ENCODE assay signal across 8 mouse cellular contexts in the genomic region with DNA sequence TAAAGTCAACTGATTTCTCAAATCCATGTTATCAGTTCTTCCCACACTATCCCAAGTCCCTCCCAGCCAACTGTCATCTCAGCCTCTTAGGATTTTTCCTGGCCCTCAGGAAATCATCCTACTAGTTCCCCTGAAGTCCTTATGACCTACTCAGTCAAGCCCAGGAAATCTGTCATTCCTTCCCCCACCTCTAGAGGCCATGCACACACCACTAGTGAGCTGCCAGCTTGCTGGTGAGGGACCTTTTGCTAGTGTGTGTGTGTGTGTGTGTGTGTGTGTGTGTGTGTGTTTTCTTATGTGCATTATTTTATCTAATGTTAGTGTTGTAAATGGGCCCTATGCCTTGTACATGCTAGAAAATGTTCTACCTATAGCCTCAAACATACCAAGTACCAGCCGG. TPM values are rescaled to one million over a fixed set of nuclear protein-coding genes. Genes with fewer than 3 reads are reported as not detected.
DNase-seq lines count a peak whose midpoint lies in the region; ATAC-seq and TF ChIP-seq lines count a peak whose summit lies in the region.

No protein-coding gene starts in this region.

- WGBS in hindbrain, embryonic 10.5 days: 100% methylated on average over 1 of the region's 1 CpGs
- 95% methylated on average over 1 of the region's 1 CpGs for WGBS in hindbrain, embryonic 13.5 days
- WGBS in heart, postnatal 0 days: 96% methylated on average over 1 of the region's 1 CpGs

- TF ChIP-seq CTCF in MEL (IDR thresholded peaks at IDR 0.05 in 2 of 3, conservative IDR thresholded peaks at IDR 0.05 in 1 of 3; ENCODE audit: control insufficient read depth in 1 of 3, insufficient read depth in 1 of 3, low read depth in 2 of 3, low read length in 3 of 3, poor library complexity in 1 of 3, severe bottlenecking in 1 of 3): peak; percentile 58 to 82 (median 75)
- TF ChIP-seq CTCF in heart, postnatal 0 days (IDR thresholded peaks at IDR 0.05; ENCODE audit: low read depth): peak; percentile 77

- no peak for TF ChIP-seq EP300 in MEL (IDR thresholded peaks at IDR 0.05; ENCODE audit: low read depth in 1 of 2, low read length in 2 of 2)
- no peak for TF ChIP-seq EP300 in heart, postnatal 0 days (IDR thresholded peaks at IDR 0.05; ENCODE audit: low read depth)

- H3K27ac ChIP-seq in hindbrain, embryonic 10.5 days: no peak overlapping the region
- H3K27ac ChIP-seq in hindbrain, embryonic 13.5 days: no peak overlapping the region
- no peak overlapping the region for H3K27ac ChIP-seq in MEL (ENCODE audit: control insufficient read depth, low read depth, low read length)
- H3K27ac ChIP-seq in heart, postnatal 0 days (ENCODE audit: low read depth): no peak overlapping the region

- peaks cover 5% of the 10 kb centered on the region; the same call in 1 of the 2 replicates for H3K27me3 ChIP-seq in hindbrain, embryonic 10.5 days (ENCODE audit: insufficient read depth, poor library complexity, severe bottlenecking)
- H3K27me3 ChIP-seq in hindbrain, embryonic 13.5 days: 0 out of 2 replicates have a peak, but pooled peaks cover 2% of the 10 kb centered on the region
- H3K27me3 ChIP-seq in MEL (ENCODE audit: control insufficient read depth in 1 of 2, insufficient read depth in 2 of 2, low read length in 2 of 2): no peaks in the 10 kb centered on the region
- H3K27me3 ChIP-seq in heart, postnatal 0 days (ENCODE audit: control insufficient read depth, insufficient read depth, low read length): no peaks in the 10 kb centered on the region

- peaks cover 42% of the 10 kb centered on the region for H3K4me1 ChIP-seq in hindbrain, embryonic 10.5 days (replicated peaks)
- peaks cover 41% of the 10 kb centered on the region for H3K4me1 ChIP-seq in hindbrain, embryonic 13.5 days (replicated peaks)
- H3K4me1 ChIP-seq in MEL (ENCODE audit: control insufficient read depth in 1 of 2, insufficient read depth in 2 of 2, low read length in 2 of 2): peaks cover 0 to 17% of the 10 kb centered on the region in 2 experiments; a peak in 2 of 4 replicates
- H3K4me1 ChIP-seq in heart, postnatal 0 days (ENCODE audit: control insufficient read depth, insufficient read depth): peaks cover 20% of the 10 kb centered on the region; the same call in 1 of the 2 replicates

- no peak overlapping the region for H3K9ac ChIP-seq in hindbrain, embryonic 13.5 days
- H3K9ac ChIP-seq in MEL (ENCODE audit: control insufficient read depth, low read depth, low read length, poor library complexity, severe bottlenecking): no peak overlapping the region
- H3K9ac ChIP-seq in heart, postnatal 0 days (replicated peaks; ENCODE audit: low read depth, low read length): no peak overlapping the region

- H3K9me3 ChIP-seq in hindbrain, embryonic 10.5 days: no peaks in the 10 kb centered on the region
- no peaks in the 10 kb centered on the region for H3K9me3 ChIP-seq in hindbrain, embryonic 13.5 days
- no peaks in the 10 kb centered on the region for H3K9me3 ChIP-seq in MEL (replicated peaks; ENCODE audit: insufficient read depth, low read length)
- H3K9me3 ChIP-seq in heart, postnatal 0 days (replicated peaks; ENCODE audit: control insufficient read depth, low read length): no peaks in the 10 kb centered on the region

- no peak overlapping the region for H3K4me2 ChIP-seq in hindbrain, embryonic 13.5 days
- no peak overlapping the region for H3K4me2 ChIP-seq in heart, postnatal 0 days (ENCODE audit: low read depth, low read length)

- no peak overlapping the region for H3K4me3 ChIP-seq in hindbrain, embryonic 10.5 days
- no peak overlapping the region for H3K4me3 ChIP-seq in hindbrain, embryonic 13.5 days
- H3K4me3 ChIP-seq in MEL (ENCODE audit: control insufficient read depth in 1 of 2, insufficient read depth in 1 of 2, low read depth in 2 of 2, low read length in 2 of 2): no peak overlapping the region
- H3K4me3 ChIP-seq in heart, postnatal 0 days (ENCODE audit: low read depth, low read length): no peak overlapping the region

- ATAC-seq in hindbrain, embryonic 13.5 days (ENCODE audit: low FRiP score): no peak
- ATAC-seq in heart, postnatal 0 days (ENCODE audit: insufficient read depth, low read depth): no peak

- H3K79me2 ChIP-seq in MEL (ENCODE audit: control insufficient read depth, insufficient read depth, low read length, poor library complexity): peaks cover 29% of the 10 kb centered on the region

- DNase-seq in hindbrain, embryonic 10.5 days (ENCODE audit: low spot score): peak; percentile 38
- DNase-seq in B cell, adult 2 months: peak; percentile 70 to 72
- peak; percentile 83 for DNase-seq in MEL (ENCODE audit: low read depth, low spot score)
- DNase-seq in heart, postnatal 0 days (ENCODE audit: low spot score): no peak
- peak; percentile 61 for DNase-seq in lung, postnatal 14 days
- DNase-seq in thymus, postnatal 10 days (ENCODE audit: low spot score in 2 of 2): peak; percentile 43 to 64
- no peak for DNase-seq in ovary, postnatal 36 days (ENCODE audit: low spot score)

- peaks cover 22% of the 10 kb centered on the region for H3K36me3 ChIP-seq in hindbrain, embryonic 10.5 days
- H3K36me3 ChIP-seq in hindbrain, embryonic 13.5 days: no peaks in the 10 kb centered on the region
- peaks cover 0 to 10% of the 10 kb centered on the region in 2 experiments; a peak in 2 of 4 replicates for H3K36me3 ChIP-seq in MEL (ENCODE audit: control insufficient read depth in 1 of 2, insufficient read depth in 2 of 2, low read length in 2 of 2)
- H3K36me3 ChIP-seq in heart, postnatal 0 days (replicated peaks; ENCODE audit: control insufficient read depth, insufficient read depth, low read length): no peaks in the 10 kb centered on the region

- peak; percentile 80 for TF ChIP-seq RAD21 in MEL (IDR thresholded peaks at IDR 0.05; ENCODE audit: low read depth, low read length)

- no peak for TF ChIP-seq POLR2A in MEL (IDR thresholded peaks at IDR 0.05; ENCODE audit: control insufficient read depth in 1 of 2, insufficient read depth in 1 of 2, low read depth in 1 of 2, low read length in 2 of 2, poor library complexity in 1 of 2)

TF ChIP-seq in MEL, 35 proteins besides CTCF, POLR2A, EP300 and RAD21 (continues in another document):
- TF ChIP-seq KAT2A (conservative IDR thresholded peaks at IDR 0.05; ENCODE audit: low read depth, low read length) (no peak), USF2 (IDR thresholded peaks at IDR 0.05; ENCODE audit: borderline replicate concordance in 1 of 2, insufficient read depth in 1 of 2, low read depth in 1 of 2, low read length in 2 of 2) (no peak), UBTF (IDR thresholded peaks at IDR 0.05; ENCODE audit: borderline replicate concordance, insufficient read depth, low read depth, low read length) (no peak), ZKSCAN1 (IDR thresholded peaks at IDR 0.05; ENCODE audit: low read depth, low read length) (no peak), ZC3H11A (IDR thresholded peaks at IDR 0.05; ENCODE audit: low read depth, low read length) (peak; percentile 46)

RNA-seq across cellular contexts. Expression of a gene that starts 2.3 kb away (rescaled TPM):
- polyA plus RNA-seq in hindbrain, embryonic 10.5 days (2016; fragmentation: Nextera tagmentation; extraction: Ambion mirVana): 146 and 175 TPM in 2 replicates
- 22.4 and 30.0 TPM in 2 replicates for polyA plus RNA-seq in hindbrain, embryonic 13.5 days (2015; fragmentation: Nextera tagmentation; extraction: Ambion mirVana)
- 22.6 and 23.8 TPM in 2 replicates for total RNA-seq in MEL (2012; rRNA removed)
- 10 to 100 TPM in 1 of 2 experiments, not detected in 1; 80.6 TPM for polyA plus RNA-seq in MEL (2012; ENCODE audit: insufficient read depth in 1 of 2, insufficient read length in 2 of 2, low read depth in 1 of 2, low replicate concordance in 2 of 2, missing spikeins in 1 of 2)
- 2.7 and 6.0 TPM in 2 replicates for total RNA-seq in heart, postnatal 0 days (2014; rRNA removed; ENCODE audit: low replicate concordance)
- 3.8 and 5.1 TPM in 2 replicates for polyA plus RNA-seq in heart, postnatal 0 days (2015; fragmentation: Nextera tagmentation; extraction: Ambion mirVana)

RNA-seq across cellular contexts. Expression of a gene that starts 4.9 kb away (rescaled TPM):
- 114 and 136 TPM in 2 replicates for polyA plus RNA-seq in hindbrain, embryonic 10.5 days (2016; fragmentation: Nextera tagmentation; extraction: Ambion mirVana)
- polyA plus RNA-seq in hindbrain, embryonic 13.5 days (2015; fragmentation: Nextera tagmentation; extraction: Ambion mirVana): 37.8 and 43.4 TPM in 2 replicates
- 246 and 263 TPM in 2 replicates for total RNA-seq in MEL (2012; rRNA removed)
- polyA plus RNA-seq in MEL (2012; ENCODE audit: insufficient read depth in 1 of 2, insufficient read length in 2 of 2, low read depth in 1 of 2, low replicate concordance in 2 of 2, missing spikeins in 1 of 2): 100 to 1,000 TPM in 1 of 2 experiments, not detected in 1; 249 TPM
- 18.4 and 22.9 TPM in 2 replicates for total RNA-seq in heart, postnatal 0 days (2014; rRNA removed; ENCODE audit: low replicate concordance)
- 12.4 and 20.5 TPM in 2 replicates for polyA plus RNA-seq in heart, postnatal 0 days (2015; fragmentation: Nextera tagmentation; extraction: Ambion mirVana)

RNA-seq across cellular contexts. Expression of a gene that starts 16.2 kb away (rescaled TPM):
- polyA plus RNA-seq in hindbrain, embryonic 10.5 days (2016; fragmentation: Nextera tagmentation; extraction: Ambion mirVana): 159 and 177 TPM in 2 replicates
- polyA plus RNA-seq in hindbrain, embryonic 13.5 days (2015; fragmentation: Nextera tagmentation; extraction: Ambion mirVana): 153 and 154 TPM in 2 replicates
- total RNA-seq in MEL (2012; rRNA removed): 62.1 and 62.9 TPM in 2 replicates
- 10 to 100 TPM in 1 of 2 experiments, not detected in 1; 81.2 TPM for polyA plus RNA-seq in MEL (2012; ENCODE audit: insufficient read depth in 1 of 2, insufficient read length in 2 of 2, low read depth in 1 of 2, low replicate concordance in 2 of 2, missing spikeins in 1 of 2)
- total RNA-seq in heart, postnatal 0 days (2014; rRNA removed; ENCODE audit: low replicate concordance): 59.9 and 69.0 TPM in 2 replicates
- polyA plus RNA-seq in heart, postnatal 0 days (2015; fragmentation: Nextera tagmentation; extraction: Ambion mirVana): 63.8 and 65.0 TPM in 2 replicates

RNA-seq across cellular contexts. Expression of a gene that starts 17.1 kb away (rescaled TPM):
- 7.8 and 10.1 TPM in 2 replicates for polyA plus RNA-seq in hindbrain, embryonic 10.5 days (2016; fragmentation: Nextera tagmentation; extraction: Ambion mirVana)
- 32.9 and 34.0 TPM in 2 replicates for polyA plus RNA-seq in hindbrain, embryonic 13.5 days (2015; fragmentation: Nextera tagmentation; extraction: Ambion mirVana)
- 56.7 TPM in 2 replicates for total RNA-seq in MEL (2012; rRNA removed)
- 10 to 100 TPM in 1 of 2 experiments, not detected in 1; 68.5 TPM for polyA plus RNA-seq in MEL (2012; ENCODE audit: insufficient read depth in 1 of 2, insufficient read length in 2 of 2, low read depth in 1 of 2, low replicate concordance in 2 of 2, missing spikeins in 1 of 2)
- 1.1 and 7.8 TPM in 2 replicates for total RNA-seq in heart, postnatal 0 days (2014; rRNA removed; ENCODE audit: low replicate concordance)
- 2.4 and 2.5 TPM in 2 replicates for polyA plus RNA-seq in heart, postnatal 0 days (2015; fragmentation: Nextera tagmentation; extraction: Ambion mirVana)

RNA-seq across cellular contexts. Expression of a gene that starts 19.7 kb away (rescaled TPM):
- 0.73 and 0.75 TPM in 2 replicates for polyA plus RNA-seq in hindbrain, embryonic 10.5 days (2016; fragmentation: Nextera tagmentation; extraction: Ambion mirVana)
- 1.5 and 2.2 TPM in 2 replicates for polyA plus RNA-seq in hindbrain, embryonic 13.5 days (2015; fragmentation: Nextera tagmentation; extraction: Ambion mirVana)
- total RNA-seq in MEL (2012; rRNA removed): 3.4 and 4.9 TPM in 2 replicates
- 1 to 10 TPM in 1 of 2 experiments, not detected in 1; 7.9 TPM for polyA plus RNA-seq in MEL (2012; ENCODE audit: insufficient read depth in 1 of 2, insufficient read length in 2 of 2, low read depth in 1 of 2, low replicate concordance in 2 of 2, missing spikeins in 1 of 2)
- 0.62 TPM in 1 of 2 replicates, not detected in the other for total RNA-seq in heart, postnatal 0 days (2014; rRNA removed; ENCODE audit: low replicate concordance)
- polyA plus RNA-seq in heart, postnatal 0 days (2015; fragmentation: Nextera tagmentation; extraction: Ambion mirVana): 0.05 and 0.08 TPM in 2 replicates

Comparison
In these comparisons a context has a peak if more than half of its experiments do, and no peak if none do; other contexts are left out.
1. DNase-seq: peak in hindbrain, embryonic 10.5 days (single experiment), B cell, adult 2 months (2 of 2), MEL (single experiment), lung, postnatal 14 days (single experiment) and thymus, postnatal 10 days (2 of 2); none in heart, postnatal 0 days (single experiment) and ovary, postnatal 36 days (single experiment).